Mouse (Mus musculus) brain, embryonic 14.5 days (tissue): ENCODE measurements at regions not wholly inside any gene's neighbourhood (a gene's known extent, or its start where the extent isn't known, plus 50 kb on each side); places are given as distances from the start of the nearest gene placed in this dataset.

Experiments used
- CTCF ChIP-seq: fragments of 200-500 bp; IDR thresholded peaks from 2 replicates; pipeline ENCODE4 v1.5.1; 2012; ENCODE audit warnings: inconsistent platforms, mild to moderate bottlenecking, moderate library complexity, borderline replicate concordance; ENCODE audit not compliant: insufficient read depth, insufficient read length; ENCODE audit errors: extremely low read depth
- POLR2A ChIP-seq: fragments of 200-500 bp; IDR thresholded peaks from 2 replicates; pipeline ENCODE4 v1.6.1; 2012; ENCODE audit warnings: mild to moderate bottlenecking, inconsistent platforms, borderline replicate concordance; ENCODE audit not compliant: poor library complexity, insufficient read depth, insufficient read length, severe bottlenecking; ENCODE audit errors: extremely low read depth

DNA sequence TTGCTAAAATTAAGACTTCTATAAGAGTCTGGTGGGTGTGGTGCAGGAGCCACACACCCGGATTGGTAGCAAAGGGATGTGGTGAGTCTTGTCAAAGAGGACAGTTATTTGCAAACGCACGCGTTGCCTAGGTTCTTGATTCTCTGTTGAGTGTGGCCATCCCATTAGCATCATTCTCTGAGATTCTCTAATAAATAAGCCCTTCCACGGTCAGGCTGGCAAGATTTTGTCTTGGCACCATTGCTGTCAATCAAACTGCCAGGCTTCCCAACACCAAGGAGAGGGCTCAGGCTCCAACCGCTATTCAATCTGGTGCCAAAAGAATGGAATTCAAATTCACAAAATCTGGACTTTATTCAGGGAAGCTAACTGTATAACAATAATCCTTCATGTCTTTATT is 84.6 kb upstream of the Nphp3 start:
- TF ChIP-seq CTCF (no peak), POLR2A (no peak)
